Mouse (Mus musculus) embryo, embryonic 9.5 days (tissue): ENCODE data around the gene H1f0.

Experiments used
- DNase-seq: peaks from one replicate; pipeline ENCODE4 v3.0.0-alpha.2; 2017; ENCODE audit errors: extremely low spot score

The H1f0 gene

DNA sequence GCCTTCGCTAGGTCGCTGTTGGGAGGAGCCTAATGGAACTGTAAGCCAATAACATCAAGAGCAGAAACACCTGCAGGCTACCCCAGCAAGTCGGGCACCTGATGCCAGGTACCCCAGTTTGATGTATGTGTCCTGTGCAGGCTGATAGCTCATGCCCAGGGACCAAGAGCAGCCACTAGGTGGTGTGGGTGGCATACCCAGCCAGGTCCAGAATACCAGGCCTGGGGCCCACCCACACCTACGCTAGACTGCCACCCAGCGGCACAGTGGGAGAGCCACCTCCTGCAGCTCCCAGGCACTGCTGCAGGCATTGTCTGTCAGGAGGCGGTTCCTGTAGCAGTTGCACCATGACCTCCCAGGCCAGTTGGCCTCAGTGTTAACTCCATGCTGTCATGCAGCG is 10.6 kb downstream of the H1f0 start:
- DNase-seq, result peak; percentile 72

DNA sequence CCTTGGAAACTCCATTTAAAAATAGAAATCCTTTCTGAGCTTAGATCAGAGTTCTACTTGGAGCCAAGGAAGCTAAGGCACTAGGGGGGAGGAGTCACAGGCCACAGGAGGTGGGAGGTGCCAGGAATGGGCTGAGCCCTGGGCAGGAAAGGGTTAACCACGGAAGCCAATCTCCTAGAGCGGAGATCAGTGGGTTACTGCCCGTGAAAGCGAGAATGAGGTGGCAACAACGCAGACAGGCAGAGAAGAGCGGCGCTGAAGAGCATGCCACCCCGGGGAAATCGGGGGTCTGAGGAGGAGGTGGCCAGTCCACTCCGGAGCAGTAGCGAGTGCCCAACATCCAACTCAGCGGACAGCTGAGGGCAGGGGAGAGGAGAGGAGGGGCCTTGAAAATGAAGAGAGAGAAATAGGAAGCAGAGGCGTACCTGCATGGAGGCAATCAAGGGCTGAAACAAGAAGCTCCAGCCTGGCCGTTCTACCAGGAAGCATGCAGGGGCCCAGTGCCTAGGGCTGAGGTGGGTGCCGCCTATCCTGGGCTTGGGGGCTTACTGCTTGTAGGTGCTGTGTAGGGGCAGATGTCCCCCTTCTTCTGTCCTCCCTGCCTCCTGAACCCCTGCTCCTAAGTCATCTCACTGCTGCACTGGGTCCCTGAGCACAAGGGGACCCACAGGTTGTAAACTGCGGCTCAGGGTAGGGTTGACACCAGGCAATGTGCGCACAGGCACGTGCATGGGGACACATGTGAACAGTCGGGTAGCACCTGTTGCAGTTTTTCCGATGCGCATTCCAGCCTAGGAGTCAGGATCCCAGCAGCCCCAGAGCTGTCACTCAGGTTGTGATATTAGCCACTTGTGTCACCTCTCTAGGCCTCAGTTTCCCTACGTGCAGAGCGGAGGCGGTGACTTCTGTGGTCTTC is 12.5 kb downstream of the H1f0 start:
- DNase-seq, result no peak

GRCm38 (mm10) chr15:79041585-79041984 is 13.3 kb downstream of the H1f0 start, which contains the start of gene Galr3:
Galr3 (plus strand) TSS chr15:79041885.
- no peak for DNase-seq

DNA sequence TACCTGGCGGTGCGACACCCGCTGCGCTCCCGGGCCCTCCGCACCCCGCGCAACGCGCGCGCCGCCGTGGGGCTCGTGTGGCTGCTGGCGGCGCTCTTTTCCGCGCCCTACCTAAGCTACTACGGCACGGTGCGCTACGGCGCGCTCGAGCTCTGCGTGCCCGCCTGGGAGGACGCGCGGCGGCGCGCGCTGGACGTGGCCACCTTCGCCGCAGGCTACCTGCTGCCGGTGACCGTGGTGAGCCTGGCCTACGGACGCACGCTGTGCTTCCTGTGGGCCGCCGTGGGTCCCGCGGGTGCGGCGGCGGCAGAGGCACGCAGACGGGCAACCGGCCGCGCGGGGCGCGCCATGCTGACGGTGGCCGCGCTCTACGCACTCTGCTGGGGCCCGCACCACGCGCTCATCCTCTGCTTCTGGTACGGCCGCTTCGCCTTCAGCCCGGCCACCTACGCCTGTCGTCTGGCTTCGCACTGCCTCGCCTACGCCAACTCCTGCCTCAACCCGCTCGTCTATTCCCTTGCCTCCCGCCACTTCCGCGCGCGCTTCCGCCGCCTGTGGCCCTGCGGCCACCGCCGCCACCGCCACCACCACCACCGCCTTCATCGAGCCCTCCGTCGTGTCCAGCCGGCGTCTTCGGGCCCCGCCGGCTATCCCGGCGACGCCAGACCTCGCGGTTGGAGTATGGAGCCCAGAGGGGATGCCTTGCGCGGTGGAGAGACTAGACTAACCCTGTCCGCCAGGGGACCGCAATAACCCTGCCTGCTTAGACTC is 14.7 kb downstream of the H1f0 start:
- DNase-seq, result peak; percentile 41

- DNase-seq, result peak; percentile 42
Observed at GRCm38 (mm10) chr15:79044837-79045236, 16.6 kb downstream of the H1f0 start.

DNA sequence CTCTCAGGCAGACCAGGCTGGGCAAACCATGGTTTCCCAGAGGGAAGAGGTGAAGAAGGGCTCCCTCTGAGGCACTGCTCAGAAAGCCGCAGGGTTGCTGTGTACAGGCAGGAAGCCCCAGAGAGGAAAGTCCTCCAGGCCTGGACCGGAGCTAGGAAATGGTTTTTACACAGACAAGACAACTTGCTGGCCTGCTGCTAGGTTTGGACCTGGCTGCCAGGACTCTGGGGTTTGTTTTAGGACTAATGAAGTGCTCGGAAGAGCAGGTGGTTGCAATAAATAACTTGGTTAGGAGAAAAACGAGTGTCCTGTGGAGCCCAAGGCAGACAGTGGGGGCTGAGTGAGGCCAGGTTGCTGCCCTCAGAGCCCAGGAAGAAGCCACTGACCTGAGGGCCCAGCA is 19.9 kb downstream of the H1f0 start:
- DNase-seq, result no peak

- DNase-seq, result no peak
Observed at GRCm38 (mm10) chr15:79050160-79050845, 22.1 kb downstream of the H1f0 start.

DNA sequence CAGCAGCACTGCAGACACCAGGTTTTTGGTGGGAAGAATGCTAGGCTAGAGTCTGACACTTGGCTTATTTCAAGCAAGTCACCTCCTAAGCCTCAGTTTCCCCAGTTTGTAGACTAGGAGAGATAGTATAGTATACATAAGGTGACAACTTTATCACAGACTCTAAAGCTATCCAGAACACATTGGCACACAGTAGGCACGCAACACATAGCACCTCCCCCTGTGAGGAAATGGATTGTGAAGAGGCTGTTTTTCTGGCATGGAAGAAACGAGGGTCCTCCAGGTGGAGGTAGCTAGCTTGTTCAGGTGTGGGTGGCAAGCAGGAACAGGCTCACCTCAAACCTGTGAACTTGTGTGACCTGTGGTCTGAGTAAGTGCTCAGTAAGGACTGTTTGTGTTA is 22.7 kb downstream of the H1f0 start:
- no peak for DNase-seq

DNA sequence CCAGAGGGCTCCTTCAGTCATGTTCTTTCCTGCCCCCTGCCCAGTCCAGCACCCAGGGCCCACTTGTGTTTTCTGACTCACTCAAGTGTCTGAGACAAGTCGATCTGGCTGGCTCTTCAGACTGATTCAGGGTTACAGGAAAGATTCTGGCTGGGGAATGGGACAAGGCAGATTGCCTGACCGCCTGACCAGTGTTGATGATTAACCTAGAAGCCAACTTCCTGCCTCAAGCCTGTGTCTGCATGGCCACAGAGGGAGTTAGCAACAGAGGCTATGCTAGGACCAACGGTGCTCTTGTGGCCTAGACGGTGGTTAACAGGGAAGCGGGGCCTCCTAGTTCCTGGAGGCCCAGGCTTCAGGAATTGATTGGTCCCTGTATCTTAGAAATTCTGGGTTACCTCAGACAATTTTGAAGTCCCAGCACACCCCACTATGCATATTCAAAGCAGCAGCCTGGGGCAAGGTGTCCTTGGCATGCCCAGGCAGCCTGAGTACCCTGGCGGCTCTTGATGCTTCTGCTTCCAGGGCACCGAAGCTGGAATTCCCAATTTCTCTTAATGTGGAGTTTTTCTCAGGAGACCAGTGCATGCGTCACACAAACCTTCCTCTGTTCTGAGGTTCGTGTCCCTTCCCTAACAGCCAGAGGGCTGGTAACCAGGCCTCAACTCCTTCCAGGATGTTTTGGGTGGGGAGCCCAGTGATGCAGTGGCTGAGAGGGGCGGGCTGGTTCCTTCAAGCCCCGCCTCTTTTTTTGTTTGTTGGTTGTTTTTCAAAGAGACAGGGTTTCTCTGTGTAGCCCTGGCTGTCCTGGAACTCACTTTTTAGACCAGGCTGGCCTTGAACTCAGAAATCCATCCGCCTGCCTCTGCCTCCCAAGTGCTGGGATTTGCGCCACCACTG is 23.5 kb downstream of the H1f0 start:
- DNase-seq, result no peak

DNA sequence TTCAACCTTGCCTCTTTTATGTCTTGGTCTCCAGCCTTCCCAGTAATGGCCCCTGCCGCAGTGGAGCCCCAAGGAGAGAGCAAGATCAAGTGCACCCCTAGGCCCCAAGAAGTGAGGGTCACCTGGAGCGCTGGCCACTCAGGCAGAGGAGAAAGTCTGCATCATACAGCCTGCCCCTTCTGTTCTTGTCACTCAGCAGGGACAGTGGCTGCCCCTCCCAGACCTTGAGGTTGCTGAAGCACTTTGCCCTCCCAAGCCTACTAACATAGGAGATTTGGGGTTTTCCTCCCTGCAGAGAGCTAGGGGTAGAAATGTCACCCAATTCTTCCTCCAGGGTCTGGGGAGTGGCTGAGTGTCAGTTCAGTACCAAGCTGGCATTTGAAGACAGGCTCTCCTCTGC is 24.1 kb downstream of the H1f0 start:
- DNase-seq, result no peak

- DNase-seq, result no peak
Observed at GRCm38 (mm10) chr15:79056601-79057000, 28.4 kb downstream of the H1f0 start.

DNA sequence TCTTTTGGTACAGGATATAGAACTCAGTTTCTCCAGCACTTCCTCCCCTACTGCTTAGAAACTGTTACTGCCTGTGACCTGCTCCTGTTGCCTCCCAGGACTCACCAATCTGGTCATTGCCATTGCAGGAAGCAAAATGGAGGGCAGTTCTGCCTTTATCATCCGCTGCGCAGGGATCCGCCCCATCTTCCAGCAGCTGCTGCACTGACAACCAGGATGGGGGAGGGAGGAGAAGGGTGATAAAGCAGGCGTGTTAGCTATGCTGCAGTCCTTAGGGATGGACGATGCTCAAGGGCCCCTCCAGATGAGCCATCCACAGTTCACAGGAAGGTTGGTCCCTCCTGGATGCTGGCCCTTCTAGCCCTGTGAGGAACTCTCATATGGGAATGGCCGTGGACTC is 29.6 kb downstream of the H1f0 start:
- DNase-seq, result no peak

DNA sequence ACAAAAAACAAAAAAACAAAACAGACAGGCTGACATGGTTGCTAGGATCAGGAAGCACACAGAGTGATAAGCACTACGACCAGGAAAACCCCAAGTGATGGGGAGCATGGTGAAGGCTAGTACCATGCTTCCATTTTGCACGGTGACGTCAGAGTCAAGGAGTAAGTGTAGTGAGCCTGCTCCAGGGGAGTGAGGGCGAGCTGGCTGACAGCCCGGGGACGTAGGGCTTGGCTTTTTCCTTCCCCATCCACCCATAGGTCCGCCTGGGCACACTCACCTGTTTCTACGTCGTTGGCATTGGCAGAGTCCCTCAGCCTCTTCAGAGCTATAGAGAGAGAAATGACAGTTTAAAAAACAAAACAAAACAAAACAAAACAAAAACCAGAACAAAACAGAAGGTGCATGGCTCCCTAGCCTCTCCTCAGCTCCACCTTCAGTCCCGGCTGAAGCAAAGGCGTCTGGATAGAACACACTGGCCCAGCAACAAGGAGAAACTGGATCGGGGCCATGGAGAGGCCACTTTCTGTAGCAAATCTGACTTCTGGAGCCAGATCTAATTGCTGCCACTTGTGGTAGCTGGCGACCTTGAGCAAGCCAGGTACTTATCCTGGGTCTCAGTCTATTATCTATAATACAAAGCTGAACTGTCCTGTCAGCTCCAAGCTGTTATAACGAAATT is 32.8 kb downstream of the H1f0 start:
- no peak for DNase-seq

DNA sequence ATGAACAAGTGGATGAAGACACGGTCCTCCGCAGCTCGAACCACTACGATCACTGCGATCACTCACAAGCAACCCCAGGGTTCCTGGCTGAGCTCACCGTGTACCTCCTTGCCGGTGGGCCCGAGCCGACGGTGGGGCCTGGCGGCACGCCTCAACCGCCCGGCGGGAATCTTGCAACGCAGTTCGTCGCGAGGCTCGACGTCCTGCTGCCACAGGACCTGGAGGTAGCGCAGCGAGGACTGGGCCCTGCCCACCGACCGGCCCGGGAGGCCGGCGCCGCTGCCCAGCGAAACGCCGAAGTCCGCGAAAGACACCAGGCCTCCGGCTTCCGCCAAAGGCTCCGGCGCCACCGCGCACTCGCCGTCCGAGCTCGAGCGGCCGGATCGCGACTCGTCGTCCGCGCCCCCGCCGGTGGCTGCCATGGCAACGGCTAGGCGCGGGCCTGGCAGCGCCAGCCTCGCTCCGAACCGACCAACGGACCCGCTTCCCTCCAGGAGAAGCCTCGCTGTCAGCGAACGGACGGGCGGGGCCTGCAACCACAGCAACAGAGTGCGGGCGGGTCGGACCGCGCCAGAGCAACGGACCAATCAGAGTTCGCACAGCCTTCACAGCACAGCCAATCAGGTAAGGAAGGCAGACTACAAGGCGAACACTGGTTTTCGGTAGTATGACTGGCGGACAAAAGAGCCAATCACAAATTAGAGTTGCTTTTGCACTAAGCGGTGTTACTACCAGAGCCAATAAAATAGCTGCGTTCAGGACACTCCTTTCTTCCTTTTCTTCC is 34.3 kb downstream of the H1f0 start, which contains the start of gene Ankrd54:
Gene Ankrd54 (minus strand): TSS at position 518 of the 784 bp plus-strand sequence.
- peak; percentile 95 for DNase-seq

DNA sequence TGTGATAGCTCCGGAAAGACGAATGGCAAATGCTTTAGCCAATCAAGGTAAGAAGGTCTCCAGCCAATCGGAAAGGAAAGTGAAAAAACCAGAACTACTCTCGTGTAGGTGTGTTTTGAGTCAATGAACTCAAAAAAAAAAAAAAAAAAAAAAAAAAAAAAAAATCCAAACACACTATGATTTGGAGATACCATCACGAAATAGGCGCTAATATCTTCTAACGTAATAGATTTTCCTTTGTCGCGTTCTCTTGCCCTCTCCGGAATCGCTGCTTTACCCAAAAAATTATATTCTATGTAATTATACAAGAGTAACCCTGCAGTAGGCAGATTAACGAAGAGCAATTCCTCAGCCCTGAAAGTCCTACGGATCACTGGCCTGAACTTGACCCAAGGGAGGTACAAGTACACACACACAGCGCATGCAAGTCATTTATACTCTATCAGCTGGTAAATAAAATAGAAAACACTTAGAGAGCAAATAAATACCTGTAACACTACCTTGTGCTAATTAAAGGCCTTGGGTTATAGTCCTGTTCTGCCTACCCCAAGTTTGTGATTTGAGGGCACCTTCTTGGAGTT is 35.0 kb downstream of the H1f0 start:
- DNase-seq, result no peak

DNA sequence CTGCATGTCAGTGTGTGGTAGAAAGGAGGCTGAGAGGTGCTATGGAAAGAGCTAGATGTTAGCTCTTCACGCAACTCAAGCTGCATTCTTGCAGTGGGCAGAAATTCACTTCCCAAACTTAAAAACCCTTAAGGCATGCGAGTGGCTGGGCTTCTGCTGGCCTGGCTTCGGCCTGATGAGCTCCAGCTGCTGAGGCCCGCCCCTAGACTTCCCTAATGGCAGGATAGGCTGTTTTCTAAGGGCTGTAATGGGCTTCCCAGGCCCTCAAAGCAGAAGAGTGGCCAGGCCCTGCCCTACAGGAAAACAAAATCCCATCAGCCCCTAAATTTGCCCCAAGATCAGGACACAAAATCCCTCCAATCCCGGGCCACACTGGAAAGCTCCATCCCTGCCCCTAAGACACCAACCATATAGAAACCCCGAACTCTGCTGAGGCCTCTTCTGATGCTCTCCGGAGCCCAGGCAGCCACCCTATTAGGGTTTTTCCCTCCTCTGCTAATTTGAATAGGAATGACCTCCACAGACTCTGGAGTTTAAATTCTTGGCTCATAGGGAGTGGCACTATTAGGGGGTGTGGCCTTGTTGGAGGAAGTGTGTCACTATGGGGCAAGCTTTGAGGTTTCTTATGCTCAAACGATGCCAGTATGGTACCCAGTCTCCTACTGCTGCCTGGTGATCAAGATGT is 37.0 kb downstream of the H1f0 start:
- DNase-seq, result no peak

DNA sequence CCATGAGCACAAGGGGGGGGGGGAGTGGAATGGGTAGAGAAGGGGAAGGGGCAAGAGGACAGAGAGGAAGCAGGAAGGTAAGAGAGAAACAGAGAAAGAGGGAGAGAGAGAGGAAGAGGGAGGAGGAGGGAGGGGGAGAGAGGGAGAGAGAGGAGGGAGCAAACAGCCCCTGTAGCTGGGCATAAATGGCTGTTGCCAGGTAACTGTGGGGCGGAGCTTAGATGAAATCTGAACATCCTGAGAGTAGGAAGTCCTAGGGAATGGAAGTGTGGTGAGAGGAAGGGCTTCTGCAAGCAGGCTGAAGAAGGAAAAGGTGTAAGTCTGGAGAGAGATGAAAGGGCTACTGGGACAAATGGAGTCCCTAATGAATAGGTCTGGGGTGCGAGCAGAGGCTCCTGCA is 38.0 kb downstream of the H1f0 start:
- DNase-seq, result no peak

DNA sequence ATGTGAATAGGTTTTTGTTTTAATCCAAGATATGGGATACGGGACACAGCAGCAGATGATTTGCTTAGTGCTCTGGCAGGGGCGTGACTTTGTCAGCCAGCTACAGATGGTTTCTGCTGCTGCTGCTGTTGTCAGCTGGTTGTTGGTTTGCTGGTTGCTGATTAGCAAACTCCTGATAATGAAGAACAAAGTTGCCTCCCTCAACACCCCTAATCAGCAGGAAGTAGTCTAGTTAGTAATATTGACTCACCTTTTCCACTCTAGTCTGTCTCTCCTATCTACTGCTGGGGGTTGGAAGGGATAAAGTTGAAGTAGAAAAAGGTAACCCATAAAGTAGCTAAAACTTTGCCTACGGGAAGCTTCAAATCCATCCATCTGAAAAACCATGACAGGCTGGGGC is 39.4 kb downstream of the H1f0 start:
- DNase-seq, result no peak

DNA sequence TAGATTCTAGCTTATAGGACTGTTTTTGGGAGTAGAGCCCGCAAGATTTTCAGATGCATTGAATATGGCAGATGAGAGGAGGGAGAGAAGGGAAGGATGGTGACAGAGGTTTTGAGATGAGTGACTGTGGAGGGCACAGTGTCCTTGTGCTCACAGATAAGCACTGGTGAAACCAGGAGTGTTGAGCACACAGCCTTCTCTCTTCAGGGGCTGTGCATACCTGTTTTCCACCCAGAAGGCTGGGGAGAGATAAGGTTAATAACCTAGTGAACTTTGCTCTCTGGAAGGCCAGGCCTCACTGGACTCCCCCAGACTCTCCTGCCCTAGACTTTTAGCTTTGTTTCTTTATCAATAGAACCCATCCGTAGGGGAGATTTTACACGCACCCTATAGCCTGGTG is 40.2 kb downstream of the H1f0 start:
- DNase-seq, result no peak
